Mouse (Mus musculus): ENCODE measurements at regions not wholly inside any gene's neighbourhood (a gene's known extent, or its start where the extent isn't known, plus 50 kb on each side); places are given as distances from the start of the nearest gene placed in this dataset.
"Not testable (repeated sequence)": the region's sequence is repeated elsewhere in the genome, so short reads cannot be mapped to it uniquely, and the experiment has no call there.

GRCm38 (mm10) chr1:194505826-194506225 lies 112.2 kb upstream of the Plxna2 start:
- Histone ChIP-seq H3K4me1 (no peaks in the 10 kb centered on the region), H3K9ac (replicated peaks) (no peak overlapping the region), H3K27me3 (replicated peaks) (no peaks in the 10 kb centered on the region), H3K4me2 (no peak overlapping the region), H3K36me3 (no peaks in the 10 kb centered on the region), H3K27ac (replicated peaks) (no peak overlapping the region), H3K9me3 (replicated peaks) (no peaks in the 10 kb centered on the region), H3K4me3 (replicated peaks) (no peak overlapping the region)
- 24% methylated on average over 3 of the region's 3 CpGs for WGBS
- no peak for ATAC-seq (ENCODE audit: low FRiP score)

- no peak overlapping the region for H3K4me2 ChIP-seq
- no peak overlapping the region for H3K27ac ChIP-seq (replicated peaks)
- H3K36me3 ChIP-seq, result no peaks in the 10 kb centered on the region
- H3K4me1 ChIP-seq, result no peaks in the 10 kb centered on the region
- ATAC-seq (ENCODE audit: low FRiP score), result no peak
- no peaks in the 10 kb centered on the region for H3K27me3 ChIP-seq (replicated peaks)
- no peaks in the 10 kb centered on the region for H3K9me3 ChIP-seq (replicated peaks)
- H3K9ac ChIP-seq (replicated peaks), result no peak overlapping the region
- H3K4me3 ChIP-seq (replicated peaks), result no peak overlapping the region
Observed at GRCm38 (mm10) chr1:194504207-194504606, 113.8 kb upstream of the Plxna2 start.

- no peaks in the 10 kb centered on the region for H3K36me3 ChIP-seq
- H3K27ac ChIP-seq (replicated peaks), result no peak overlapping the region
- no peaks in the 10 kb centered on the region for H3K4me1 ChIP-seq
- no peak overlapping the region for H3K4me2 ChIP-seq
- H3K9ac ChIP-seq (replicated peaks), result no peak overlapping the region
- no peak overlapping the region for H3K4me3 ChIP-seq (replicated peaks)
- no peaks in the 10 kb centered on the region for H3K9me3 ChIP-seq (replicated peaks)
- no peaks in the 10 kb centered on the region for H3K27me3 ChIP-seq (replicated peaks)
- ATAC-seq (ENCODE audit: low FRiP score), result no peak
- 29% methylated on average over 3 of the region's 3 CpGs for WGBS
Observed at GRCm38 (mm10) chr1:194503517-194503916, 114.5 kb upstream of the Plxna2 start.

- no peak overlapping the region for H3K27ac ChIP-seq (replicated peaks)
- no peaks in the 10 kb centered on the region for H3K9me3 ChIP-seq (replicated peaks)
- 87% methylated on average over 2 of the region's 2 CpGs for WGBS
- no peak overlapping the region for H3K4me3 ChIP-seq (replicated peaks)
- no peak for ATAC-seq (ENCODE audit: low FRiP score)
- no peak overlapping the region for H3K9ac ChIP-seq (replicated peaks)
- H3K4me1 ChIP-seq, result no peaks in the 10 kb centered on the region
- H3K36me3 ChIP-seq, result no peaks in the 10 kb centered on the region
- no peak overlapping the region for H3K4me2 ChIP-seq
- no peaks in the 10 kb centered on the region for H3K27me3 ChIP-seq (replicated peaks)
Observed at GRCm38 (mm10) chr1:194496424-194496823, 121.6 kb upstream of the Plxna2 start.

GRCm38 (mm10) chr1:194491111-194491510 lies 126.9 kb upstream of the Plxna2 start:
- Histone ChIP-seq H3K4me1 (no peaks in the 10 kb centered on the region), H3K27ac (replicated peaks) (no peak overlapping the region), H3K9ac (replicated peaks) (no peak overlapping the region), H3K9me3 (replicated peaks) (no peaks in the 10 kb centered on the region), H3K4me2 (no peak overlapping the region), H3K36me3 (no peaks in the 10 kb centered on the region), H3K27me3 (replicated peaks) (no peaks in the 10 kb centered on the region), H3K4me3 (replicated peaks) (no peak overlapping the region)
- no peak for ATAC-seq (ENCODE audit: low FRiP score)

GRCm38 (mm10) chr1:194488126-194488525 lies 129.9 kb upstream of the Plxna2 start:
- H3K4me2 ChIP-seq, result no peak overlapping the region
- no peaks in the 10 kb centered on the region for H3K27me3 ChIP-seq (replicated peaks)
- no peaks in the 10 kb centered on the region for H3K36me3 ChIP-seq
- no peaks in the 10 kb centered on the region for H3K4me1 ChIP-seq
- H3K9ac ChIP-seq (replicated peaks), result no peak overlapping the region
- ATAC-seq (ENCODE audit: low FRiP score), result no peak
- H3K27ac ChIP-seq (replicated peaks), result no peak overlapping the region
- no peak overlapping the region for H3K4me3 ChIP-seq (replicated peaks)
- H3K9me3 ChIP-seq (replicated peaks), result no peaks in the 10 kb centered on the region

- no peaks in the 10 kb centered on the region for H3K4me1 ChIP-seq
- H3K36me3 ChIP-seq, result no peaks in the 10 kb centered on the region
- ATAC-seq (ENCODE audit: low FRiP score), result no peak
- H3K9ac ChIP-seq (replicated peaks), result no peak overlapping the region
- H3K4me2 ChIP-seq, result no peak overlapping the region
- no peak overlapping the region for H3K4me3 ChIP-seq (replicated peaks)
- no peaks in the 10 kb centered on the region for H3K27me3 ChIP-seq (replicated peaks)
- no peak overlapping the region for H3K27ac ChIP-seq (replicated peaks)
- H3K9me3 ChIP-seq (replicated peaks), result no peaks in the 10 kb centered on the region
Observed at GRCm38 (mm10) chr1:194482717-194483059, 135.3 kb upstream of the Plxna2 start.

GRCm38 (mm10) chr1:194482001-194482716 lies 135.9 kb upstream of the Plxna2 start:
- Histone ChIP-seq H3K9ac (replicated peaks) (no peak overlapping the region), H3K36me3 (no peaks in the 10 kb centered on the region), H3K27ac (replicated peaks) (no peak overlapping the region), H3K27me3 (replicated peaks) (no peaks in the 10 kb centered on the region), H3K4me1 (no peaks in the 10 kb centered on the region), H3K9me3 (replicated peaks) (no peaks in the 10 kb centered on the region), H3K4me3 (replicated peaks) (no peak overlapping the region), H3K4me2 (no peak overlapping the region)
- 75% methylated on average over 6 of the region's 6 CpGs for WGBS
- no peak for ATAC-seq (ENCODE audit: low FRiP score)

GRCm38 (mm10) chr1:194471281-194471680 lies 146.7 kb upstream of the Plxna2 start:
- not testable (repeated sequence) for H3K27me3 ChIP-seq (replicated peaks); H3K4me1 ChIP-seq; H3K9ac ChIP-seq (replicated peaks); H3K4me3 ChIP-seq (replicated peaks); H3K36me3 ChIP-seq; H3K4me2 ChIP-seq; H3K27ac ChIP-seq (replicated peaks); H3K9me3 ChIP-seq (replicated peaks); ATAC-seq (ENCODE audit: low FRiP score)
- WGBS, result 90% methylated on average over 2 of the region's 2 CpGs

GRCm38 (mm10) chr1:194452480-194452879 lies 165.5 kb upstream of the Plxna2 start:
- WGBS, result 83% methylated on average over 1 of the region's 1 CpGs
- no peaks in the 10 kb centered on the region for H3K9me3 ChIP-seq (replicated peaks)
- no peak for ATAC-seq (ENCODE audit: low FRiP score)
- no peaks in the 10 kb centered on the region for H3K27me3 ChIP-seq (replicated peaks)
- H3K9ac ChIP-seq (replicated peaks), result no peak overlapping the region
- H3K4me3 ChIP-seq (replicated peaks), result no peak overlapping the region
- no peaks in the 10 kb centered on the region for H3K4me1 ChIP-seq
- H3K36me3 ChIP-seq, result no peaks in the 10 kb centered on the region
- no peak overlapping the region for H3K4me2 ChIP-seq
- H3K27ac ChIP-seq (replicated peaks), result no peak overlapping the region

- 81% methylated on average over 1 of the region's 1 CpGs for WGBS
- Histone ChIP-seq H3K4me3 (replicated peaks) (no peak overlapping the region), H3K9ac (replicated peaks) (no peak overlapping the region), H3K36me3 (no peaks in the 10 kb centered on the region), H3K27me3 (replicated peaks) (no peaks in the 10 kb centered on the region), H3K9me3 (replicated peaks) (no peaks in the 10 kb centered on the region), H3K4me1 (no peaks in the 10 kb centered on the region), H3K27ac (replicated peaks) (no peak overlapping the region), H3K4me2 (no peak overlapping the region)
- ATAC-seq (ENCODE audit: low FRiP score), result no peak
Observed at GRCm38 (mm10) chr1:194443681-194444080, 174.3 kb upstream of the Plxna2 start.

GRCm38 (mm10) chr1:194437301-194437700 lies 180.7 kb upstream of the Plxna2 start:
- Histone ChIP-seq H3K4me3 (replicated peaks) (no peak overlapping the region), H3K4me1 (no peaks in the 10 kb centered on the region), H3K9ac (replicated peaks) (no peak overlapping the region), H3K36me3 (no peaks in the 10 kb centered on the region), H3K4me2 (no peak overlapping the region), H3K27ac (replicated peaks) (no peak overlapping the region), H3K27me3 (replicated peaks) (no peaks in the 10 kb centered on the region), H3K9me3 (replicated peaks) (no peaks in the 10 kb centered on the region)
- ATAC-seq (ENCODE audit: low FRiP score), result no peak
- 86% methylated on average over 5 of the region's 5 CpGs for WGBS

- no peaks in the 10 kb centered on the region for H3K27me3 ChIP-seq (replicated peaks)
- H3K4me1 ChIP-seq, result no peaks in the 10 kb centered on the region
- no peaks in the 10 kb centered on the region for H3K36me3 ChIP-seq
- 46% methylated on average over 3 of the region's 3 CpGs for WGBS
- ATAC-seq (ENCODE audit: low FRiP score), result no peak
- H3K27ac ChIP-seq (replicated peaks), result no peak overlapping the region
- H3K9ac ChIP-seq (replicated peaks), result no peak overlapping the region
- H3K4me3 ChIP-seq (replicated peaks), result no peak overlapping the region
- H3K4me2 ChIP-seq, result no peak overlapping the region
- H3K9me3 ChIP-seq (replicated peaks), result no peaks in the 10 kb centered on the region
Observed at GRCm38 (mm10) chr1:194435060-194435459, 183.0 kb upstream of the Plxna2 start.
